Mouse (Mus musculus): Measurements from ENCODE around the gene Neurod1. TPM values are rescaled to one million over a fixed set of nuclear protein-coding genes. Genes with fewer than 3 reads are reported as not detected.

Neurod1 gene
- polyA plus RNA-seq, 1 experiment from 2014 or later, result 12.8 TPM

DNA sequence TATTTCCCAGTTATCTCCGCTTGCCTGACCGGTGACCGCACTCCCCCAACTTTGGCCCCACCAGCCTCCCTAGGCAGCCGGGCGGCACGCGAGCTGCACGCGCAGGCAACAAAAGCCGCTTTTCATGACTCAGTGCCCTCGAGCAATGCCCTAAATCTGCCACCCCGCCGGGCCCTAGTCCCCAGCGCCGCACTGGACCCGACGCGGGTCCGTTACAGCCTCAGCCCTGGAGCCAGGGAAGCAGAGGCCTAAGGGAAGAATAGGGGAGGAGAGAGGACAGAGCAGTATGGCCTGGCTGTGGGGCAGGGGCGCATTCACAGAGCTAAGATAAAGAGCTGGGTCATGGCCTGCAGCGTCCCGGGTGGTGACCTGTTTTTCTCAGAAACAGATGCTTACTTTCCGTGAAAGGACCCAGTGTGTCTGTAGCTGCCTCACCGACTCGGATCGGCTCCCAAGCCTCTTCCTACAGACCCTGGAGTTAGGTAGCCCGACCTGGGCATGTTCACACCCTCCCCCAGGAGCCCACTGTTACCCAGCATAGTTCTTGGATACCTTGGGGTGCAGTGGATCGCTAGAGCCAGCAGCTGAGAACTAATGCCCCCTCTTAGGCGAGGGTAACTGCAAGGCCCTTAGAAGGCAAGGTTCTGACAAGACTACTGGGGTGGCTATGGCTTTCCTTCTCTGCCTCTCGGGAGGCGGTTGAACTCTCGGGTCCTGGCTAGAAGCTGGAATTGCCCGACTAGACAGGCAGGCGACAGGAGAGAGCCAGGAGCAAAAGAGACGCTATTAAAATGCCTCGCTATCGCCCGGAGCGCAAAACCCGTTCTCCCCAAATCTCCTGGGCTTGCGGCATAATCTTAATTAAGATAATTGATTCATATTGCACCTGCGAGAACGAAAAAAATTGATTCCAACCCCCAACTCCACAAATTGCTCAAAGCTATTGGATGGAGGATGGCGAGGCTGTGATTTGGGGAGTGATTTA lies 2.8 kb upstream of the Neurod1 start:
- no peaks in the 10 kb centered on the region for H3K36me3 ChIP-seq (ENCODE audit: control insufficient read depth, insufficient read depth, low read length)
- peak overlapping the region; percentile 18; the same call in 1 of the 2 replicates for H3K27ac ChIP-seq (ENCODE audit: low read length)
- H3K4me3 ChIP-seq (ENCODE audit: low read depth, low read length), result peak overlapping the region; percentile 19
- peak overlapping the region; percentile 15 for H3K9ac ChIP-seq (ENCODE audit: low read depth, low read length)
- H3K9me3 ChIP-seq (replicated peaks; ENCODE audit: control insufficient read depth, low read length, poor library complexity, severe bottlenecking), result no peaks in the 10 kb centered on the region
- 4% methylated on average over 44 of the region's 44 CpGs for WGBS
- ATAC-seq, result no peak
- H3K27me3 ChIP-seq (ENCODE audit: control insufficient read depth, insufficient read depth, low read depth, low read length), result peaks cover 8% of the 10 kb centered on the region
- peak overlapping the region; percentile 51 for H3K4me2 ChIP-seq (ENCODE audit: low read length)
- peaks cover 29% of the 10 kb centered on the region for H3K4me1 ChIP-seq (ENCODE audit: control insufficient read depth, insufficient read depth, low read length)

DNA sequence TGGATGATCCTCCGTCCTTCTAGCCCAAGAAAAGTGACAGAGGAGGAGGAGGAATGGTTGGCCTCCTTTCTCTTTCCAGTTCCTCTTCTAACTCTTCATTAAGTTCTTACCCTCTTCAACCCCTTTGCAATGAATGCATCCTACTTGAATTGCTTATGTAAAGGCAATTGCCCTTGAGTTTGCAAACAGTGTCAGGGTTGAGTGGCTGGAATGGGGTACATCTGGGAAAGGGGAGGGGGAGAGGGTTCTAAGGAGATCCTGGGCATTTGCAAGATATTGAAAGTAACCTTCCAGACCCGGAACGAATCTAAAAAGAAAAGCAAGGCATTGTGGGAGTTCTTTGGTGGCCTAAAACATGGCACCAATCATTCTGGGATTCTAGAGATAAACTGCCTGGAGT lies 1.4 kb upstream of the Neurod1 start:
- 37% methylated on average over 3 of the region's 3 CpGs for WGBS
- peaks cover 31% of the 10 kb centered on the region for H3K4me1 ChIP-seq (ENCODE audit: control insufficient read depth, insufficient read depth, low read length)

DNA sequence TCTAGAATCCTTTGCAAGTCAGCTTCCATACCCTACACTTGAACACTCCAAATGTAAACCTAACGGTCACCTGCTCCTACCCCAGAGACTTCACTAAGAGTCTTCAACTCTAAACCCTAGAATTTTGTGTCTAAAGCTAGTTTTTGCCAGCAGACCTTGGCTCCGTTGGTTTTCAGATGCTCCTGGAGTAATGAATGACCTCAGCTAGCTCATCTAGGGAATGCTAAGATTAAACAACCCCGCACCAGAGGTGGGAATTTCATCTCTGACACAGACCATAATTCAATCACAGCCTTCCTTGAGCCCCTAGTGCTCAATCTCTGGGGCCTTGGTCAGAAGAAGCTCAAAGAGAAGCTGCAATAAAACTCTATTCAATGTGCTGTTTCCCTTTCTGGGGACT lies 883 bp upstream of the Neurod1 start:
- peaks cover 8% of the 10 kb centered on the region for H3K27me3 ChIP-seq (ENCODE audit: control insufficient read depth, insufficient read depth, low read depth, low read length)
- H3K36me3 ChIP-seq (ENCODE audit: control insufficient read depth, insufficient read depth, low read length), result no peaks in the 10 kb centered on the region
- ATAC-seq, result no peak
- no peak overlapping the region for H3K4me2 ChIP-seq (ENCODE audit: low read length)
- no peak overlapping the region for H3K9ac ChIP-seq (ENCODE audit: low read depth, low read length)
- peaks cover 31% of the 10 kb centered on the region for H3K4me1 ChIP-seq (ENCODE audit: control insufficient read depth, insufficient read depth, low read length)
- H3K27ac ChIP-seq (ENCODE audit: low read length), result no peak overlapping the region
- no peaks in the 10 kb centered on the region for H3K9me3 ChIP-seq (replicated peaks; ENCODE audit: control insufficient read depth, low read length, poor library complexity, severe bottlenecking)
- H3K4me3 ChIP-seq (ENCODE audit: low read depth, low read length), result no peak overlapping the region
- WGBS, result 62% methylated on average over 3 of the region's 3 CpGs

More for the DNA sequence above, 1.4 kb upstream of the Neurod1 start:
- no peak overlapping the region for H3K4me3 ChIP-seq (ENCODE audit: low read depth, low read length)
- peaks cover 8% of the 10 kb centered on the region for H3K27me3 ChIP-seq (ENCODE audit: control insufficient read depth, insufficient read depth, low read depth, low read length)
- H3K27ac ChIP-seq (ENCODE audit: low read length), result no peak overlapping the region
- H3K9ac ChIP-seq (ENCODE audit: low read depth, low read length), result no peak overlapping the region
- H3K9me3 ChIP-seq (replicated peaks; ENCODE audit: control insufficient read depth, low read length, poor library complexity, severe bottlenecking), result no peaks in the 10 kb centered on the region
- H3K4me2 ChIP-seq (ENCODE audit: low read length), result no peak overlapping the region
- H3K36me3 ChIP-seq (ENCODE audit: control insufficient read depth, insufficient read depth, low read length), result no peaks in the 10 kb centered on the region
- ATAC-seq, result no peak

DNA sequence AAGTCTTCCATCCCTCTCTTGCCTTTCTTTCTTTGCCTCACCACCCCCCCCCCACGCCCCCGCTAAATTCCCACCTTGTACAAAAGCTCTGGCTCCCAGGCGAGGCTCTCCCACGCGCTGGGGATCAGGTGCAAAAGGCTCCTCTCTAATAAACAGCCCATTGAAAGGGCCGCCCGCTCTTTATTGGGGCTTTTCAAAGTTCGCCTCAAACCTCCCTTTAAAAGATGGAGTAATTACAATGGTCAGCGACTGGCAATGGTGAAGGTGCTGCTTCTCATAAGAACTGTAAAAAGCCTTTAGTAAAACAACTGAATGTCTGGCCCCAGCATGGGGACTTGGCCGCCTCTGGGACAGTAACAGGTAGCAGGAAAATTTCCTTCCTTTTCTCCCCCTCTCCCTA lies 905 bp downstream of the Neurod1 start:
- Histone ChIP-seq H3K9ac (ENCODE audit: low read depth, low read length) (peak overlapping the region; percentile 30; the same call in 1 of the 2 replicates), H3K36me3 (ENCODE audit: control insufficient read depth, insufficient read depth, low read length) (no peaks in the 10 kb centered on the region), H3K27ac (ENCODE audit: low read length) (peak overlapping the region; percentile 49; the same call in 1 of the 2 replicates), H3K27me3 (ENCODE audit: control insufficient read depth, insufficient read depth, low read depth, low read length) (peaks cover 8% of the 10 kb centered on the region), H3K4me1 (ENCODE audit: control insufficient read depth, insufficient read depth, low read length) (peaks cover 31% of the 10 kb centered on the region), H3K4me3 (ENCODE audit: low read depth, low read length) (peak overlapping the region; percentile 48), H3K4me2 (ENCODE audit: low read length) (peak overlapping the region; percentile 72), H3K9me3 (replicated peaks; ENCODE audit: control insufficient read depth, low read length, poor library complexity, severe bottlenecking) (no peaks in the 10 kb centered on the region)
- 3% methylated on average over 10 of the region's 10 CpGs for WGBS
- no peak for ATAC-seq

DNA sequence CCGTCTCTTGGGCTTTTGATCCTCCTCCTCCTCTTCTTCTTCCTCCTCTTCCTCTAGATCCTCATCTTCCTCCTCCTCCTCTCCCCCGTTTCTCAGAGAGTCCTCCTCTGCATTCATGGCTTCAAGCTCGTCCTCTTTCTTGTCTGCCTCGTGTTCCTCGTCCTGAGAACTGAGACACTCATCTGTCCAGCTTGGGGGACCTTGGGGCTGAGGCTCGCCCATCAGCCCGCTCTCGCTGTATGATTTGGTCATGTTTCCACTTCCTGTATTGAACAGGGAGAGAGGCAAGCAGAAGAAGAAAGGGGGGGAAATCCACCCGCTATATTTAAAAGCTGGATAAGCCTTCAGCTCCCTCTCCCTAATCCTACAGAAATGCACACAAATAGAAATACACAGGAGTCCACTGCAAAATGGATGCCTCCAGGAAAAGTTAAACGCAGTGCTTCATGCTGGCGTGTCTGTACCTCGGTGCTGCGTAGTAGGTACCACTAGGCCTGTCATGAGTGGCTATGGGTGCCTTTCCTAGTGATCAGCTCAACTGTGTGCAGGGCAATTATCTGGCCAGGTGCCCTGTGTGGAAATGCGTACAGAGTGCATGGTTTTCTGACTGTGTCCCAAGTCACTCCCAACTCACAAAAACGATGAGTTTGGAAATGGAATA lies 1.6 kb downstream of the Neurod1 start:
- 5% methylated on average over 15 of the region's 15 CpGs for WGBS
- Histone ChIP-seq H3K4me2 (ENCODE audit: low read length) (peak overlapping the region; percentile 72), H3K4me3 (ENCODE audit: low read depth, low read length) (peak overlapping the region; percentile 48), H3K36me3 (ENCODE audit: control insufficient read depth, insufficient read depth, low read length) (no peaks in the 10 kb centered on the region), H3K4me1 (ENCODE audit: control insufficient read depth, insufficient read depth, low read length) (peaks cover 28% of the 10 kb centered on the region), H3K9ac (ENCODE audit: low read depth, low read length) (peak overlapping the region; percentile 54), H3K9me3 (replicated peaks; ENCODE audit: control insufficient read depth, low read length, poor library complexity, severe bottlenecking) (no peaks in the 10 kb centered on the region), H3K27me3 (ENCODE audit: control insufficient read depth, insufficient read depth, low read depth, low read length) (peaks cover 8% of the 10 kb centered on the region), H3K27ac (ENCODE audit: low read length) (peak overlapping the region; percentile 65)
- no peak for ATAC-seq

DNA sequence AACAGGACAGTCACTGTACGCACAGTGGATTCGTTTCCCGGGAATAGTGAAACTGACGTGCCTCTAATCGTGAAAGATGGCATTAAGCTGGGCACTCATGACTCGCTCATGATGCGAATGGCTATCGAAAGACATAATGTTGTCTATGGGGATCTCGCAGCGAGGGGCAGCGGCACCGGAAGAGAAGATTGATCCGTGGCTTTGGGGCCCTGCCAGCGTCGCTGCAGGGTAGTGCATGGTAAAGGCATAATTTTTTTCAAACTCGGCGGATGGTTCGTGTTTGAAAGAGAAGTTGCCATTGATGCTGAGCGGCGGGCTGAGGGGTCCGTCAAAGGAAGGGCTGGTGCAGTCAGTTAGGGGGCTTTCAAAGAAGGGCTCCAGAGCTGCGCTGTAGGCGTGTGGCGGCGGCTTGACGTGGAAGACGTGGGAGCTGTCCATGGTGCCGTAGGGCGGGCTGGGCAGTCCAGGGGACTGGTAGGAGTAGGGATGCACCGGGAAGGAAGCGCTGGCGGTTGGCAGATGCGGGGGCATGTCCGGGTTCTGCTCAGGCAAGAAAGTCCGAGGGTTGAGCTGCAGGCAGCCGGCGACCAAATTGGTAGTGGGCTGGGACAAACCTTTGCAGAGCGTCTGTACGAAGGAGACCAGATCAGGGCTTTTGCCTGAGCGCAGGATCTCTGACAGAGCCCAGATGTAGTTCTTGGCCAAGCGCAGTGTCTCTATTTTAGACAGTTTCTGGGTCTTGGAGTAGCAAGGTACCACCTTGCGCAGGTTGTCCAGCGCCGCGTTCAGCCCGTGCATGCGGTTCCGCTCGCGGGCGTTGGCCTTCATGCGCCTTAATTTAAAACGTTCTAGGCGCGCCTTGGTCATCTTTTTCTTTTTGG lies 2.4 kb downstream of the Neurod1 start:
- Histone ChIP-seq H3K4me3 (ENCODE audit: low read depth, low read length) (peak overlapping the region; percentile 48), H3K9ac (ENCODE audit: low read depth, low read length) (peak overlapping the region; percentile 54), H3K27me3 (ENCODE audit: control insufficient read depth, insufficient read depth, low read depth, low read length) (peaks cover 8% of the 10 kb centered on the region), H3K4me1 (ENCODE audit: control insufficient read depth, insufficient read depth, low read length) (peaks cover 20% of the 10 kb centered on the region; the same call in 1 of the 2 replicates), H3K36me3 (ENCODE audit: control insufficient read depth, insufficient read depth, low read length) (no peaks in the 10 kb centered on the region), H3K9me3 (replicated peaks; ENCODE audit: control insufficient read depth, low read length, poor library complexity, severe bottlenecking) (no peaks in the 10 kb centered on the region), H3K27ac (ENCODE audit: low read length) (peak overlapping the region; percentile 65), H3K4me2 (ENCODE audit: low read length) (peak overlapping the region; percentile 72)
- ATAC-seq, result peak; percentile 61
- 1% methylated on average over 55 of the region's 55 CpGs for WGBS

DNA sequence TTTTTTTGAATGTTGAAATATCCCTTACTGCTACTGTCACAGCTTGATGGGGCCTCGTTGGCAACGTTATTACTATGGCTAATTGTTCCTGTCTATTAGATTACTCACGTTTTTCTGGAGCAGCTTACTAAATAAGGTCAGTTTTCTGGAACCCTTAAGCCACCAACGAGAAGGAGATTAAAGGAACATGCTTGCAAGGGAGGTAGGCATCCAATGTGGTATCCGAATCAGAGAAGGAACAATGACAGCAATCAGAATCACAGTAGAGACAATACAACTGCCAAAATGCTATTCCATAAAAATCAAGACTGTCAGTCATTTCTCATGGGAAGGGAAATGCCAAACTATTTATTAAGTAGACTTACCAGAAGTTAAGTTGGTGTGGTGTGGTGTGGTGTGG lies 5.1 kb downstream of the Neurod1 start:
- ATAC-seq, result no peak
- no peak overlapping the region for H3K4me3 ChIP-seq (ENCODE audit: low read depth, low read length)
- H3K4me2 ChIP-seq (ENCODE audit: low read length), result no peak overlapping the region
- 32% methylated on average over 5 of the region's 5 CpGs for WGBS
- H3K4me1 ChIP-seq (ENCODE audit: control insufficient read depth, insufficient read depth, low read length), result peaks cover 15% of the 10 kb centered on the region; the same call in 1 of the 2 replicates
- H3K9me3 ChIP-seq (replicated peaks; ENCODE audit: control insufficient read depth, low read length, poor library complexity, severe bottlenecking), result no peaks in the 10 kb centered on the region
- no peaks in the 10 kb centered on the region; the same call in 1 of the 2 replicates for H3K27me3 ChIP-seq (ENCODE audit: control insufficient read depth, insufficient read depth, low read depth, low read length)
- H3K27ac ChIP-seq (ENCODE audit: low read length), result no peak overlapping the region
- no peaks in the 10 kb centered on the region for H3K36me3 ChIP-seq (ENCODE audit: control insufficient read depth, insufficient read depth, low read length)
- no peak overlapping the region for H3K9ac ChIP-seq (ENCODE audit: low read depth, low read length)

DNA sequence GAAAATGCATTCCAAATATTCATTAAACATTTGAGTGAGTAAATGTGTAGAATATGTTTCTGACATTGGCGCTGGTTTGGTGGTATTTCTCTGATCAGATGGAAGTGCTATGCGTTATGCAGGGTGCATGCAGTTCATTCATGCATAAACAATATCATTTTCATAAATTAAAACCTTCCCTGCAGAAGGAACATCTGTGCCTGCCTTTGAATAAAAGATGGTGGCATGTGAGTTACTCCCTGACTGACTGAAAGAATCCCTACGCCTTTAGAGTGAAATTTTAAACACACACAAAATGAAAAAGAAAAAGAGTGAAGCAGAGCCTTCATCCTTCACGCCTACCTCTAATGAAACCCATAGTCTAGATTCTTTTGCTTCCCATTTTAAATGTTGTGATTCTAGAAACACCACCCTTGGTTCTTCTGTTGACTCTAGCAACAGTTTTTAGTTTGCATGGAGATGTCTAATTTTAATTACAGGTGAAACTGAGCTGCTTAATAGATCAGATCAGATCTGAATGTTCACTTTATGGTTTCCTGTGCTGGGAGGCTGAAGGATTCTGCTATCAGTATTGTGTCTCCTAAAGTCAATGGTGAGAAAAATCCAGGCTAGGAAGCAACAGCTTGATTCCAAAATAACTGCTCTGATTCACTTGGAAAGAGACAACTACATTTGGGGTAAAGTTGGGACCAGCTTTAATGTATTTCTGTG lies 5.7 kb downstream of the Neurod1 start:
- WGBS, result 58% methylated on average over 4 of the region's 4 CpGs
- Histone ChIP-seq H3K27me3 (ENCODE audit: control insufficient read depth, insufficient read depth, low read depth, low read length) (no peaks in the 10 kb centered on the region; the same call in 1 of the 2 replicates), H3K4me2 (ENCODE audit: low read length) (no peak overlapping the region), H3K36me3 (ENCODE audit: control insufficient read depth, insufficient read depth, low read length) (no peaks in the 10 kb centered on the region), H3K9ac (ENCODE audit: low read depth, low read length) (no peak overlapping the region), H3K4me3 (ENCODE audit: low read depth, low read length) (no peak overlapping the region), H3K27ac (ENCODE audit: low read length) (no peak overlapping the region), H3K9me3 (replicated peaks; ENCODE audit: control insufficient read depth, low read length, poor library complexity, severe bottlenecking) (no peaks in the 10 kb centered on the region), H3K4me1 (ENCODE audit: control insufficient read depth, insufficient read depth, low read length) (peaks cover 14% of the 10 kb centered on the region; the same call in 1 of the 2 replicates)
- ATAC-seq, result no peak

Data from midbrain, embryonic 16.5 days (tissue).